Mouse (Mus musculus): ENCODE results near the gene Tfap4.

- TF ChIP-seq CTCF (IDR thresholded peaks at IDR 0.05; ENCODE audit: low read depth), result peak; percentile 100
- TF ChIP-seq EP300 (IDR thresholded peaks at IDR 0.05; ENCODE audit: low read depth), result no peak
These were observed 8.6 kb downstream of the Tfap4 start for GRCm38 (mm10) chr16:4551056-4551455.

Data from liver, embryonic 14.5 days (tissue).